Mouse (Mus musculus): ENCODE data around the gene Pacs2. TPM values are rescaled to one million over a fixed set of nuclear protein-coding genes. Genes with fewer than 3 reads are reported as not detected.

The Pacs2 gene
- polyA plus RNA-seq, 1 experiment = 42.4 TPM

DNA sequence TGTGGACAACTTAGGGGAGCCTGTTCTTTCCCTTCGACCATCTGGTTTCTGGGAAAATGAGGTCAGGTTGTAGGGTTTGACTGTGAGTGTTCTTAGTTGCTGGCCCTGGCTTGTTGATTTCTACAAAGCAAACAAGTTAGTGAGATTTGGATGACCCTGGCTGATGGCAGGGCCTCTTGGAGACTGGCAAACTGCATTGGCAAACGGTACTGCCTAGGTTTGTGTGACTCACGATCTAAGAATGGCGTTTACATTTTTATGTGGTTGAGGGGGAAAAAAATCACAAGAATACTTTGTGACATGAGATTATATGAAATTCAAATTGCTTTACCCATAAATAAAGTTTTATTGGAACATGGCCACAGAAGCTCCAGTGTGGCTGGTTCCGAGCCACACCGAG is 92.1 kb downstream of the Pacs2 start:
- Histone ChIP-seq H3K27ac (ENCODE audit: insufficient read depth, low read depth, low read length) (no peak overlapping the region), H3K36me3 (ENCODE audit: control insufficient read depth, insufficient read depth, low read length) (no peaks in the 10 kb centered on the region), H3K4me3 (ENCODE audit: insufficient read depth, low read depth, low read length) (no peak overlapping the region), H3K27me3 (replicated peaks; ENCODE audit: control insufficient read depth, insufficient read depth, low read length) (no peaks in the 10 kb centered on the region), H3K4me1 (ENCODE audit: control insufficient read depth, insufficient read depth, low read length) (no peaks in the 10 kb centered on the region)
- 70% methylated on average over 6 of the region's 6 CpGs for WGBS
- TF ChIP-seq CTCF (conservative IDR thresholded peaks at IDR 0.05; ENCODE audit: insufficient read depth, insufficient read length, low read depth, low read length) = no peak
- no peak for TF ChIP-seq POLR2A (IDR thresholded peaks at IDR 0.05; ENCODE audit: low read depth, low read length)
- no peak for DNase-seq

GRCm38 (mm10) chr12:113107431-113108124 is 93.3 kb downstream of the Pacs2 start:
- Histone ChIP-seq H3K27me3 (replicated peaks; ENCODE audit: control insufficient read depth, insufficient read depth, low read length) (no peaks in the 10 kb centered on the region), H3K36me3 (ENCODE audit: control insufficient read depth, insufficient read depth, low read length) (no peaks in the 10 kb centered on the region), H3K4me1 (ENCODE audit: control insufficient read depth, insufficient read depth, low read length) (no peaks in the 10 kb centered on the region), H3K4me3 (ENCODE audit: insufficient read depth, low read depth, low read length) (no peak overlapping the region), H3K27ac (ENCODE audit: insufficient read depth, low read depth, low read length) (no peak overlapping the region)
- TF ChIP-seq CTCF (conservative IDR thresholded peaks at IDR 0.05; ENCODE audit: insufficient read depth, insufficient read length, low read depth, low read length) (no peak), POLR2A (IDR thresholded peaks at IDR 0.05; ENCODE audit: low read depth, low read length) (no peak)
- no peak for DNase-seq
- 68% methylated on average over 4 of the region's 4 CpGs for WGBS

DNA sequence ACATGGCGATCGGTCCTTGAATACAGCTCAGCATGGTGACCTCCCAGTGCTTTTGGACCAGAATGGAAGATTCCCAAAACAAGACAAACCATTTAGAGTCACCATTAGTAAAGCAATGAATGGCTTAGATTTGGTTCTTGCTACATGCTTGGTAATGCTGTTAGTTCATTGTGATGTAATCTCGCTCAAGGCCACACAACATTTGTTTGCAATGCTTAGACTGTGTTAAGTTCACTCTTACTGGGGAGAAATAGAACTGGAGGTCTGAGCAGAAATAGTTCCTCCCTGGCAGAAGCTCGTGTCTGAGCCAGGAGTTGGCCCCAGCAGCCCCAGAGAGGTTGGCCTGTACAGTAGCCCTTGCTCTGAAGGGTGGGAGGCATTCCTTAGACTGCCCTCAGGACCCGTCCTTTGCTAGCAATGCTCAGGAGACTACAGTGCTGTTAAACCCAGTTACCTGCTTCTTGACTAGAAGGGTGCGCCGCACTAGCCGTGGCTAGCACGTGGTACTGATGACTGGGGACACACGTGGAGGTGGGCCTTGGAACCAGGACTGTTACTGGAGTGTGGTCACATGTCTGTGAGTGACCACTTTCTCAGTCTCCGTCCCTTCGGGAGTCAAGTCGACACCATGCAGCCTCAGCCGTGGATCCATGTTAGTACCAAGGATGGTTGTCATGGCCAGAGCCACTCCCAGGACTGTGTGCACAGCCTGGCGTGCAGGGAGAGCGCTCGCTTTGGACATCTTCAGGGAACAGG is 94.4 kb downstream of the Pacs2 start:
- H3K36me3 ChIP-seq (ENCODE audit: control insufficient read depth, insufficient read depth, low read length) = no peaks in the 10 kb centered on the region
- H3K4me1 ChIP-seq (ENCODE audit: control insufficient read depth, insufficient read depth, low read length) = no peaks in the 10 kb centered on the region
- H3K27ac ChIP-seq (ENCODE audit: insufficient read depth, low read depth, low read length) = no peak overlapping the region
- no peaks in the 10 kb centered on the region for H3K27me3 ChIP-seq (replicated peaks; ENCODE audit: control insufficient read depth, insufficient read depth, low read length)
- no peak overlapping the region for H3K4me3 ChIP-seq (ENCODE audit: insufficient read depth, low read depth, low read length)
- no peak for DNase-seq
- TF ChIP-seq CTCF (conservative IDR thresholded peaks at IDR 0.05; ENCODE audit: insufficient read depth, insufficient read length, low read depth, low read length) (no peak), POLR2A (IDR thresholded peaks at IDR 0.05; ENCODE audit: low read depth, low read length) (no peak)
- WGBS = 81% methylated on average over 17 of the region's 17 CpGs

DNA sequence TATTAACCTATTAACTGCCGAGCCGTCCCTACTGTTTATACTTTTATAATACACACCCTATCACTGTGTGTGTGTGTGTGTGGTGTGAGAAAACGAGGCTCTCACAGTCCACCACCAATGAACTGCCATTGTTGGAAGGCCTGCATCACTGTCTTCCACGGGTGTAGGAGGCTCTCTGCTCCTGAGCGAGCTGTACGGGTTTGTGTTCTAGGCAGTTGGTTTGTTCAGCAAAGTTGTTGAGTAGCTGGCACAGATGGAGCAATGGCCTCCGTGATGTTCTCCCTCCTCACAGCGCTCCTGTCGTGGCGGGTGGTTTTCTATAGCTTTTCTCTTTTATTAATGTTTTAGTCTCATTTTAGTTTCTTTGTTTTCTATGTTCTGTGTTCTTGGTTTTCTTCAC is 95.5 kb downstream of the Pacs2 start:
- H3K27ac ChIP-seq (ENCODE audit: insufficient read depth, low read depth, low read length) = no peak overlapping the region
- TF ChIP-seq CTCF (conservative IDR thresholded peaks at IDR 0.05; ENCODE audit: insufficient read depth, insufficient read length, low read depth, low read length) = no peak
- no peak for TF ChIP-seq POLR2A (IDR thresholded peaks at IDR 0.05; ENCODE audit: low read depth, low read length)
- H3K36me3 ChIP-seq (ENCODE audit: control insufficient read depth, insufficient read depth, low read length) = no peaks in the 10 kb centered on the region
- WGBS = 80% methylated on average over 10 of the region's 10 CpGs
- no peaks in the 10 kb centered on the region for H3K27me3 ChIP-seq (replicated peaks; ENCODE audit: control insufficient read depth, insufficient read depth, low read length)
- no peak overlapping the region for H3K4me3 ChIP-seq (ENCODE audit: insufficient read depth, low read depth, low read length)
- DNase-seq = no peak
- H3K4me1 ChIP-seq (ENCODE audit: control insufficient read depth, insufficient read depth, low read length) = no peaks in the 10 kb centered on the region

DNA sequence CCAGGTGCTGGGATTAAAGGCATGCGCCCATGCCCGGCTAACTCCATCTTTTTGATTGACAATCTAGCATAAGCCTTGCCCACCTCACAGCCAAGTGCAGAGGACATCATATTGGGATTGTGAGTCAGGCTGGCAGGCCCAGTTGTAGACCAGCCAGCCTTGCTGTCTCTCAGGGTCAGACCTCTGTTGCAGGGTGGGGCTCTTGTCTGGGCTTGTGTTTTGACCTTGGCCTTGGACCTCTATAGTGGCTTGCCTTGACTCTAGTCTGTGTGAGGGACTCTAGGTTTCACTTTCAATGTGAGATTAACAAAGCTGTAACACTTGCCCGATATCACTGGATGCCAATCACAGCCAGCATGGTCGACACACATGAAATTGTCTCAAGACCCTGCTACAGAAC is 99.8 kb downstream of the Pacs2 start:
- no peak overlapping the region for H3K4me3 ChIP-seq (ENCODE audit: insufficient read depth, low read depth, low read length)
- H3K4me1 ChIP-seq (ENCODE audit: control insufficient read depth, insufficient read depth, low read length) = no peaks in the 10 kb centered on the region
- H3K27ac ChIP-seq (ENCODE audit: insufficient read depth, low read depth, low read length) = no peak overlapping the region
- 92% methylated on average over 4 of the region's 4 CpGs for WGBS
- DNase-seq = no peak
- TF ChIP-seq CTCF (conservative IDR thresholded peaks at IDR 0.05; ENCODE audit: insufficient read depth, insufficient read length, low read depth, low read length) = no peak
- no peak for TF ChIP-seq POLR2A (IDR thresholded peaks at IDR 0.05; ENCODE audit: low read depth, low read length)
- no peaks in the 10 kb centered on the region for H3K27me3 ChIP-seq (replicated peaks; ENCODE audit: control insufficient read depth, insufficient read depth, low read length)
- no peaks in the 10 kb centered on the region for H3K36me3 ChIP-seq (ENCODE audit: control insufficient read depth, insufficient read depth, low read length)

- Histone ChIP-seq H3K27ac (ENCODE audit: insufficient read depth, low read depth, low read length) (no peak overlapping the region), H3K27me3 (replicated peaks; ENCODE audit: control insufficient read depth, insufficient read depth, low read length) (no peaks in the 10 kb centered on the region), H3K4me1 (ENCODE audit: control insufficient read depth, insufficient read depth, low read length) (no peaks in the 10 kb centered on the region), H3K4me3 (ENCODE audit: insufficient read depth, low read depth, low read length) (no peak overlapping the region), H3K36me3 (ENCODE audit: control insufficient read depth, insufficient read depth, low read length) (no peaks in the 10 kb centered on the region)
- WGBS = 81% methylated on average over 16 of the region's 16 CpGs
- no peak for TF ChIP-seq CTCF (conservative IDR thresholded peaks at IDR 0.05; ENCODE audit: insufficient read depth, insufficient read length, low read depth, low read length)
- TF ChIP-seq POLR2A (IDR thresholded peaks at IDR 0.05; ENCODE audit: low read depth, low read length) = no peak
- no peak for DNase-seq
Measured at GRCm38 (mm10) chr12:113114856-113115538, 100.7 kb downstream of the Pacs2 start.

All from kidney, adult 2 months (tissue).